Mouse (Mus musculus) testis, adult 2 months (tissue): ENCODE results near the gene Krtcap2. TPM values are rescaled to one million over a fixed set of nuclear protein-coding genes. Genes with fewer than 3 reads are reported as not detected.

Experiments
- H3K27ac ChIP-seq: fragments of 200-500 bp; 2 replicates; pipeline ENCODE4 v1.5.1; 2012; ENCODE audit warnings: low read depth, low read length; ENCODE audit not compliant: control insufficient read depth, insufficient read depth
- H3K27me3 ChIP-seq: fragments of 200-500 bp; 2 replicates; pipeline ENCODE4 v1.6.1; 2012; ENCODE audit warnings: mild to moderate bottlenecking, low read length, moderate library complexity; ENCODE audit not compliant: control insufficient read depth, insufficient read depth
- H3K36me3 ChIP-seq: fragments of 200-500 bp; 2 replicates; pipeline ENCODE4 v1.6.1; 2012; ENCODE audit warnings: mild to moderate bottlenecking, low read length; ENCODE audit not compliant: control insufficient read depth, insufficient read depth
- H3K4me1 ChIP-seq: fragments of 200-500 bp; 2 replicates; pipeline ENCODE4 v1.6.1; 2012; ENCODE audit warnings: low read length; ENCODE audit not compliant: control insufficient read depth, insufficient read depth
- H3K4me3 ChIP-seq: fragments of 200-500 bp; 2 replicates; pipeline ENCODE4 v1.5.1; 2012; ENCODE audit warnings: low read depth, mild to moderate bottlenecking, low read length, moderate library complexity, mixed read lengths; ENCODE audit not compliant: control insufficient read depth
- CTCF ChIP-seq: fragments of 200-500 bp; IDR thresholded peaks from 2 replicates; pipeline ENCODE4 v1.5.1; 2012; ENCODE audit warnings: low read depth, mild to moderate bottlenecking, inconsistent platforms, low read length, moderate library complexity; ENCODE audit not compliant: control insufficient read depth, insufficient read depth, insufficient replicate concordance
- POLR2A ChIP-seq: fragments of 200-500 bp; IDR thresholded peaks from 2 replicates; pipeline ENCODE4 v1.6.1; 2012; ENCODE audit warnings: low read depth, mild to moderate bottlenecking, inconsistent platforms, low read length, moderate library complexity; ENCODE audit not compliant: control insufficient read depth
- polyA plus RNA-seq: library from polyadenylated mRNA; depleted of rRNA; stranded (reverse); fragments of >200 nt; gene quantifications from 2 replicates; pipeline ENCODE4 v1.2.3, GENCODE M21; 2012

Krtcap2 gene
- polyA plus RNA-seq, 1 experiment, result 30.7 TPM

DNA sequence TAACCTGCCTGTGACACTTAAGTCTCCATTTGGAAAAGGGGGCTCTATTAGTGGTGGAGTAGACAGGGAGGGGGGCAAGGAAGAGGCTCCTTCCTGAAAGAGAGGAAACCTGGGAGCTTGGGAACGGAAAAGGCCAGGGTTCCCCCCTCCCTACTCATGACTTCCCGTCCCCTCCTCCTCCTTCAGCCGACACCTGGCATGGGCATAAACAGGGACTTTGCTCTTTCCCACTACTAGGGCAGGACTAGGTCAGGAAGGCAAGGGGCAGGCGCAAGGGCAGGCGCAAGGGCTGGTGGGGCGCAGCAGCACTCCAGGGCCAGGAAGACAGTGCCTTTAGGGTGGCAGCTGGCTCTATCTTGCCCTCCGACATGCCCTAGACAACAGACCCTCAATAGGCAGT lies 32.3 kb downstream of the Krtcap2 start:
- Histone ChIP-seq H3K4me1 (no peaks in the 10 kb centered on the region; the same call in 1 of the 2 replicates), H3K36me3 (no peaks in the 10 kb centered on the region), H3K4me3 (no peak overlapping the region), H3K27ac (no peak overlapping the region), H3K27me3 (no peaks in the 10 kb centered on the region)
- TF ChIP-seq CTCF (no peak), POLR2A (no peak)

DNA sequence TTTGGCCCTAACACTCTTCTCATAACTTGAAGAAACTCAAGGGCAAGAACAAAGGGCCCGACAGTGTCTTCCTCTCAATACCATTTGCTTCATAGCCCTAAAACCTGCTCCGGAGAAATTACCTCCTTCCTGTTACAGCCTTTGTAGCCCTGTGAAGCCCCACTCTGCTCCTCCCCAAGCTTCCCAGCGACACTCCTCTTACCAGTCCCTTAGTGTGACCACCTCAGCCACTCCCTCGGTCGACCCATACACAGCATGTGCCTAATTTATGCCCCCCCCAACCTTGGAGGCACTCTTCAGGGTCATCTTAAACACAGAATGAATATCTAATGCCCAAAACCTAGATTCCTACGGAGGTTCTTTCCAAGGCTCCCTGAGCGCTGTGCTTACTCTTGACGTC lies 32.9 kb downstream of the Krtcap2 start:
- Histone ChIP-seq H3K36me3 (no peaks in the 10 kb centered on the region), H3K27me3 (no peaks in the 10 kb centered on the region), H3K4me1 (no peaks in the 10 kb centered on the region; the same call in 1 of the 2 replicates), H3K4me3 (no peak overlapping the region), H3K27ac (no peak overlapping the region)
- TF ChIP-seq CTCF, result no peak
- TF ChIP-seq POLR2A, result no peak

DNA sequence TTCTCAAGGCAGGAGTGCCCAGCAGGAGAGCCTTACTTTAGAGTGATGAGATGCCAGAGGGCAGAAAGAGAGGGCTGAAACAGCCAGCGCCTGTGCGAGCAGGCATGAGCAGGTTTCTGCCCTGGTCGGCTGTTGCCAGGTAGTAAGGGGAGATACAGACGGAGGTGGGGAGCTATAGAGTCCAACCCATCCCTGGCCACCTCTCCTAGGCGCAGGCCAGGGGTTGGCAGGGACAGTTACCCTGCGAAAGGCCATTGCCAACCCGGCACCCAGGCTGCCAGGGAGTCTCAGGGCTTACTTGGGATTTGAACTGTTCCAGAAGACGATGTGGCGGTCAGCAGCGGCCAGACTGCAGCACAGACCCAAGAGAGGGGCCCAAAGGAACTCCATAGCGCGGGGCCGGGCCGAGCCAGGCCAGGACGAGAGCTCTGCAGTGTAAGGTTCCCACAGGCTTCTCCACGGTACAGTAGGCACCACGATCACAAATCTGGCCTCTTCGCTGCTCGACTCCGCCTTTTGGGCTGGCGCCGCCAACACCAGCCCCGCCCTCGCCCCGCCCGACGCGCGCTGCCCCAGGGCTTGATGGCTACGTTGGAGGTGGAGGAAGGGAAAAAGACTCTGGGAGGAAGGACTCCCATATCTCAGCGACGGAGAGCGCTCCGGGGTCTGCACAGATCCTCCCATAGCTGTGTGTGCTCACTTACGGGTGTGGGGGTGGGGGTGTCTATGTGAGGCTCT lies 33.6 kb downstream of the Krtcap2 start:
- Histone ChIP-seq H3K4me3 (peak overlapping the region; percentile 71), H3K36me3 (no peaks in the 10 kb centered on the region), H3K4me1 (no peaks in the 10 kb centered on the region; the same call in 1 of the 2 replicates), H3K27me3 (no peaks in the 10 kb centered on the region), H3K27ac (no peak overlapping the region)
- TF ChIP-seq POLR2A (peak; percentile 38; the same call in 1 of the 2 replicates), CTCF (no peak)

DNA sequence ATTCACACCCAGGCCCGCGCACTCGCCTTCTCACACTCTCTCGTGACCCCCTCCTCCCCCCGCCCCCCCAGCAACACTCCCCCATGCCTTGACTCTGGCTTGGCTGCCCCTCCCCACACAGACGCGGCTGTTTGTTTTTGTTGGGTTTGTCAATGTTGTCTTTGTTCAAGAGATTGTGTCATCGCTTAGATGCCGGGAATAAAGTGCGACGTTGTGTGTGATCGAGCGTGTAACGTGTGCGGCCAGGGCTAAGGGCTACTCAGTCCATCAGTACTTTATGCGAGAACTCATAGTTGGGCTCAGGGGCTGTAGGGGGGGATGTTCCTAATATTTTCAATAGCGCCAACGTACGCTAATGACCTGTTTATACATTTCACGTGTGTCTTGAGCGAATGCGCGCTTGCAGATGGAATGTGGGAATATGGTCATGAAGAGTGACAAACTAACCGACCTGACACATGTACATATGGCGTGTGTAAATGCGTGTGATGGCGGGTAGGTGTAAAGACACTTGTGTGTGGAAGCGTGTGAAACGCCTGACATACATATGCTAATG lies 34.4 kb downstream of the Krtcap2 start:
- no peak overlapping the region for H3K27ac ChIP-seq
- H3K27me3 ChIP-seq, result no peaks in the 10 kb centered on the region
- H3K4me1 ChIP-seq, result no peaks in the 10 kb centered on the region; the same call in 1 of the 2 replicates

DNA sequence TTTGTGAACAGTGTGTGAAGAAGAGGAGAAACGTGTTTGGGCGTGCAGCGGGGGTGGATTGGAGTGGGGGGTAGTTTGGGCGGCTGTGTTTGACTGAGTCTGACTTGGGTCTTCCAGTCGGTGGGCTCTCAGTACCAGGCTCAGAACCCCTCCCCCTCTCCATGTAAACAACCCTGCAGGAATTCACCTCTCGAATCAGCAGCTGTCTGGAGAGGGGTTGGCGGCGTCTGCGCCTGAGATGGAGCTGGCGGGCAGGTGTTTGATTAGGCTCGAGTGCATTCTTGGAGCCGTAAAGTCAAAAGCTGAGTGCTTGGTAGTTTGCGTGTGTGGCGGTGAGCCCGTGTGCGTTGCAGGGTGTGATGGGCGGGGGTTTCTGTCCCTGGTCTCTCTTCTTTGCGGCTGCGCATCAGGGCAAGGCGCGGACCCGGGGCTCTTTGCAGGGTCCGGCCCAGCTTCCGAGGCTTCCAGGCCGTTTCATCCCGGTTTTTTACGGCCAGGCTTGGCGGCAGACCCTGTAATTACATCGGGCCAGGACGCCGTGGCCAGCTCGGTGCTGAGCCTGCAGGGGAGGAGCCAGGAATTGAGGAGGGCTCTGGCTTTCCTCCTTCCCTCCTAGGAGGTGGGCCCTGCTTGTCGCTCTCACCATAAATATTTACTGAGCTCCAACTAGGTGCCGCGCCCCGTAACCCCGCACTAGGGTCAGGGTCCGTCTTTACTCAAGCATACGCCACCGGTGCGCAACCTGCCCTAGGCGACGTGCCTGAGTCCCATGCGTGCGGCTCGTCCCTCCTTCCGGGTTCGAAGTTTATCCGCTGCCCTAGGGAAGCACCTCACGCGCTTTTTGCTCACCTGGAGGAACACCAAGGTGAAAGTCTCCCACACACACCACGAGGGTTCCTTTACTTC lies 35.1 kb downstream of the Krtcap2 start, which contains the start of gene Efna1:
Gene Efna1, minus strand, starts transcription at position 537 of the 906 bp plus-strand sequence.
- H3K4me1 ChIP-seq, result no peaks in the 10 kb centered on the region; the same call in 1 of the 2 replicates

More for the DNA sequence above, 34.4 kb downstream of the Krtcap2 start:
- Histone ChIP-seq H3K4me3 (peak overlapping the region; percentile 71), H3K36me3 (no peaks in the 10 kb centered on the region)
- TF ChIP-seq CTCF (no peak), POLR2A (no peak)

DNA sequence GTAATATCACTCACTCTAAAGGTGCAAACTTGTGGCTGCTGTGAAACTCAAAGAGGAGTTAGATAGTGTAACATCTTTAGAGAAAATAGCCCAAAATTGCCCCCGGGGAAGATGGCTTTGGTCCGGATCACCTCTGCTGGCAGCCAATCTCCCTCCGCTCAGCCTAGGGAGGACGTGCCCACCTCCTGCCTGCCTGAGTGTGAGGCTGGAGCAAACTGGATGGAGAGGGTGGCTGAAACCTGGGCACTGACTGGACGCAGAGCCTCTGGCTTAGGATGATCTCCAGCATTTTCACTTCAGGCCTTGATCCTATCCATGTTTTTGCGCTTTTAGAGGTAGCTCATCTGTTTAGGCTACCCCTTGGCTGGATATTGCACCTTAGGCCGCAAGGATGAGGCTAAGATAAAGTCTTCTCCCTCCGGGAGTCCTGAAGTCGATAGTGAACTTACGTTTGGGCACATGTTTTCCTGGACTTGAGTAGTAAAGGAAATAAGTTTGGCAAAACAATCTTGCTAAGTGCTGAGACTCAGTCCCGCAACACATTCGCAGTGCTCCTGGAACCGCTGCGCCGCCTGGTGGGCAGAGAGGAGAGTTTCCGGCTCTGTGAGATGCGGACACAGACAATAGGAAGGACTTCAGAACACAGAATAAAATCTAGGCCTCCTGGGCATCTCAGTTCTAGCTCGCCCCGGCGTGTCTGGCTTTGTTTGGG lies 36.0 kb downstream of the Krtcap2 start:
- Histone ChIP-seq H3K4me1 (no peaks in the 10 kb centered on the region; the same call in 1 of the 2 replicates), H3K27me3 (no peaks in the 10 kb centered on the region), H3K36me3 (no peaks in the 10 kb centered on the region), H3K27ac (no peak overlapping the region), H3K4me3 (peak overlapping the region; percentile 51; the same call in 1 of the 2 replicates)
- TF ChIP-seq POLR2A (no peak), CTCF (peak; percentile 89)

More for the DNA sequence above, 35.1 kb downstream of the Krtcap2 start, which contains the start of gene Efna1:
- H3K27ac ChIP-seq, result no peak within 1 kb of the TSS
- H3K27me3 ChIP-seq, result no peaks in the 10 kb centered on the region
- H3K36me3 ChIP-seq, result no peaks in the 10 kb centered on the region
- 0 out of 2 replicates have a peak, but pooled peaks have one; percentile 9 for TF ChIP-seq CTCF
- TF ChIP-seq POLR2A, result no peak
- H3K4me3 ChIP-seq, result peak within 1 kb of the TSS; percentile 51
